Mouse (Mus musculus) hindbrain, embryonic 14.5 days (tissue): ENCODE data around the gene Klhl22. TPM values are rescaled to one million over a fixed set of nuclear protein-coding genes. Genes with fewer than 3 reads are reported as not detected.
A peak's percentile ranks its signal among the peaks of the same experiment; 100 is the strongest.

Source experiments
- ATAC-seq: fragments of 200-750 bp; cut with Nextera tagmentation; 2 replicates; pipeline ENCODE4 v1.8.0; 2017; ENCODE audit warnings: moderate number of reproducible peaks, mild to moderate bottlenecking, moderate TSS enrichment, moderate library complexity; ENCODE audit not compliant: low FRiP score
- DNase-seq: peaks from one replicate; pipeline ENCODE4 v3.0.0-alpha.2; 2015; ENCODE audit warnings: low spot score
- H3K27ac ChIP-seq: fragments of 300-500 bp; sonication (generic); 2 replicates; pipeline ENCODE4 v1.5.1; 2014; ENCODE audit warnings: mild to moderate bottlenecking, moderate library complexity
- H3K27me3 ChIP-seq: fragments of 300-500 bp; sonication (generic); 2 replicates; pipeline ENCODE4 v1.6.1; 2014; ENCODE audit warnings: mild to moderate bottlenecking, low read length, mixed read lengths; ENCODE audit not compliant: control insufficient read depth, insufficient read depth
- H3K36me3 ChIP-seq: fragments of 300-500 bp; sonication (generic); replicated peaks from 2 replicates; pipeline ENCODE4 v1.6.1; 2014; ENCODE audit not compliant: control insufficient read depth, insufficient read depth
- H3K4me1 ChIP-seq: fragments of 300-500 bp; sonication (generic); replicated peaks from 2 replicates; pipeline ENCODE4 v1.6.1; 2014; ENCODE audit warnings: antibody characterized with exemption, low read length, mixed read lengths; ENCODE audit not compliant: control insufficient read depth, insufficient read depth
- H3K4me2 ChIP-seq: fragments of 300-500 bp; sonication (generic); replicated peaks from 2 replicates; pipeline ENCODE4 v1.6.1; 2014; ENCODE audit warnings: mild to moderate bottlenecking, moderate library complexity
- H3K4me3 ChIP-seq: fragments of 300-500 bp; sonication (generic); replicated peaks from 2 replicates; pipeline ENCODE4 v1.5.1; 2014; ENCODE audit warnings: mild to moderate bottlenecking, low read length
- H3K9ac ChIP-seq: fragments of 300-500 bp; sonication (generic); 2 replicates; pipeline ENCODE4 v1.6.1; 2014
- H3K9me3 ChIP-seq: fragments of 300-500 bp; sonication (generic); 2 replicates; pipeline ENCODE4 v1.6.1; 2016; ENCODE audit warnings: low read length; ENCODE audit not compliant: control insufficient read depth
- WGBS: fragments of 180-500 bp; shearing (Covaris S2); extraction: QIAGEN DNeasy Blood & Tissue Kit; methylation state at CpG from one replicate; pipeline ENCODE4 v1.1.7; 2014; 5-methylcytosine and 5-hydroxymethylcytosine counted together
- polyA plus RNA-seq: library from polyadenylated mRNA; unstranded; fragments of >200 nt; fragmentation: Nextera tagmentation; extraction: Ambion mirVana; gene quantifications from 2 replicates; pipeline ENCODE4 v1.2.1, GENCODE M21; 2014

Klhl22 gene
- polyA plus RNA-seq, 1 experiment from 2014 or later: 82.1 TPM

GRCm38 (mm10) chr16:17812120-17812519, 52.7 kb downstream of the Klhl22 start:
- Histone ChIP-seq H3K9ac (no peak overlapping the region), H3K9me3 (no peaks in the 10 kb centered on the region), H3K27ac (no peak overlapping the region), H3K4me2 (no peak overlapping the region), H3K4me1 (peaks cover 15% of the 10 kb centered on the region), H3K27me3 (peaks cover 28% of the 10 kb centered on the region), H3K36me3 (no peaks in the 10 kb centered on the region), H3K4me3 (no peak overlapping the region)
- ATAC-seq (no peak), DNase-seq (peak; percentile 74)
- WGBS: 3% methylated on average over 5 of the region's 5 CpGs

GRCm38 (mm10) chr16:17813173-17813572, 53.8 kb downstream of the Klhl22 start:
- WGBS: 55% methylated on average over 4 of the region's 4 CpGs
- peaks cover 30% of the 10 kb centered on the region for H3K27me3 ChIP-seq
- H3K27ac ChIP-seq: no peak overlapping the region
- H3K9ac ChIP-seq: no peak overlapping the region
- peaks cover 10% of the 10 kb centered on the region for H3K4me1 ChIP-seq
- no peak overlapping the region for H3K4me2 ChIP-seq
- ATAC-seq (no peak), DNase-seq (no peak)
- no peaks in the 10 kb centered on the region for H3K9me3 ChIP-seq
- H3K4me3 ChIP-seq: no peak overlapping the region
- no peaks in the 10 kb centered on the region for H3K36me3 ChIP-seq

GRCm38 (mm10) chr16:17815411-17816402, 56.3 kb downstream of the Klhl22 start:
- WGBS: under 1% methylated on average over 63 of the region's 63 CpGs
- peak overlapping the region; percentile 37 for H3K4me3 ChIP-seq
- H3K4me1 ChIP-seq: no peaks in the 10 kb centered on the region
- H3K27me3 ChIP-seq: peaks cover 33% of the 10 kb centered on the region
- H3K27ac ChIP-seq: peak overlapping the region; percentile 50; the same call in 1 of the 2 replicates
- peak overlapping the region; percentile 56 for H3K4me2 ChIP-seq
- ATAC-seq (peak; percentile 87), DNase-seq (peak; percentile 73)
- no peaks in the 10 kb centered on the region for H3K36me3 ChIP-seq
- no peaks in the 10 kb centered on the region for H3K9me3 ChIP-seq
- H3K9ac ChIP-seq: peak overlapping the region; percentile 55

GRCm38 (mm10) chr16:17816528-17816927, 57.1 kb downstream of the Klhl22 start:
- no peak for DNase-seq
- H3K9ac ChIP-seq: peak overlapping the region; percentile 55
- H3K4me3 ChIP-seq: no peak overlapping the region
- no peaks in the 10 kb centered on the region for H3K4me1 ChIP-seq
- H3K27ac ChIP-seq: no peak overlapping the region
- H3K27me3 ChIP-seq: peaks cover 33% of the 10 kb centered on the region
- 78% methylated on average over 8 of the region's 8 CpGs for WGBS
- no peak for ATAC-seq
- no peak overlapping the region for H3K4me2 ChIP-seq
- H3K36me3 ChIP-seq: no peaks in the 10 kb centered on the region
- H3K9me3 ChIP-seq: no peaks in the 10 kb centered on the region

GRCm38 (mm10) chr16:17826500-17826899, 67.1 kb downstream of the Klhl22 start:
- H3K27me3 ChIP-seq: peaks cover 19% of the 10 kb centered on the region
- 76% methylated on average over 2 of the region's 2 CpGs for WGBS
- H3K4me3 ChIP-seq: no peak overlapping the region
- no peaks in the 10 kb centered on the region for H3K36me3 ChIP-seq
- H3K27ac ChIP-seq: no peak overlapping the region
- H3K4me1 ChIP-seq: no peaks in the 10 kb centered on the region
- no peak overlapping the region for H3K9ac ChIP-seq
- ATAC-seq (no peak), DNase-seq (no peak)
- H3K4me2 ChIP-seq: no peak overlapping the region
- no peaks in the 10 kb centered on the region for H3K9me3 ChIP-seq

GRCm38 (mm10) chr16:17828229-17828628, 68.8 kb downstream of the Klhl22 start:
- WGBS: 95% methylated on average over 2 of the region's 2 CpGs
- Histone ChIP-seq H3K27me3 (peaks cover 26% of the 10 kb centered on the region), H3K27ac (no peak overlapping the region), H3K36me3 (no peaks in the 10 kb centered on the region), H3K4me3 (no peak overlapping the region), H3K4me2 (no peak overlapping the region), H3K9ac (no peak overlapping the region), H3K9me3 (no peaks in the 10 kb centered on the region), H3K4me1 (no peaks in the 10 kb centered on the region; the same call in 1 of the 2 replicates)
- DNase-seq (no peak), ATAC-seq (no peak)

GRCm38 (mm10) chr16:17828867-17829266, 69.4 kb downstream of the Klhl22 start:
- WGBS: 78% methylated on average over 3 of the region's 3 CpGs

GRCm38 (mm10) chr16:17830385-17831178, 71.2 kb downstream of the Klhl22 start:
- DNase-seq (no peak), ATAC-seq (no peak)
- WGBS: 66% methylated on average over 10 of the region's 10 CpGs
- H3K27ac ChIP-seq: no peak overlapping the region
- no peak overlapping the region for H3K9ac ChIP-seq
- H3K36me3 ChIP-seq: no peaks in the 10 kb centered on the region
- peaks cover 24% of the 10 kb centered on the region for H3K27me3 ChIP-seq
- H3K4me1 ChIP-seq: peaks cover 9% of the 10 kb centered on the region; the same call in 1 of the 2 replicates
- H3K4me2 ChIP-seq: no peak overlapping the region
- H3K9me3 ChIP-seq: no peaks in the 10 kb centered on the region
- H3K4me3 ChIP-seq: no peak overlapping the region

More at GRCm38 (mm10) chr16:17828867-17829266, 69.4 kb downstream of the Klhl22 start:
- DNase-seq: no peak
- Histone ChIP-seq H3K9me3 (no peaks in the 10 kb centered on the region), H3K27me3 (peaks cover 24% of the 10 kb centered on the region), H3K27ac (no peak overlapping the region), H3K4me1 (no peaks in the 10 kb centered on the region; the same call in 1 of the 2 replicates), H3K36me3 (no peaks in the 10 kb centered on the region), H3K4me3 (no peak overlapping the region), H3K4me2 (no peak overlapping the region), H3K9ac (no peak overlapping the region)
- ATAC-seq: no peak

- WGBS: 16% methylated on average over 11 of the region's 11 CpGs
- H3K4me2 ChIP-seq: no peak overlapping the region
- no peaks in the 10 kb centered on the region for H3K9me3 ChIP-seq
- H3K27ac ChIP-seq: no peak overlapping the region
- H3K36me3 ChIP-seq: no peaks in the 10 kb centered on the region
- no peak overlapping the region for H3K9ac ChIP-seq
- no peak overlapping the region for H3K4me3 ChIP-seq
- H3K4me1 ChIP-seq: peaks cover 9% of the 10 kb centered on the region; the same call in 1 of the 2 replicates
- ATAC-seq: no peak
- H3K27me3 ChIP-seq: peaks cover 32% of the 10 kb centered on the region
- no peak for DNase-seq
Measured at GRCm38 (mm10) chr16:17831781-17832180, 72.4 kb downstream of the Klhl22 start.
